ENCODE assay signal across 39 mouse cellular contexts in the genomic region with DNA sequence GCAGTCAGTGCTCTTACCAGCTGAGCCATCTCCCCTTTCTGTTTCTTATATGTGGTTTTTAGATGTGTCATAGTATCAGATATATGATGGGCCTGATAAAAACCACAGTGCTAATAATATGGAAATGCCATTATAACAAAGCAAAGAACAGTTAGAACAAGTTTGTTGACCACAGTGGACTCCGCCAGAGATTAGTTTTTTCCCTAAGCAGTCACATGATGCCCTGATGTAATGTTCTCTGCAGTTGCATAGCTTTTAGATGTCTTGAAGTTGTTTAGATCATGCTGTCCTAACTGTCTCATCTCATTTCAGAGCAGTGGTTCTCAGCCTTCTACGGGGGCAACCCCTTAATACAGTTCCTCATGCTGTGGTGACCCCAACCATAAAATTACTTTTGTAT. TPM values are rescaled to one million over a fixed set of nuclear protein-coding genes. Genes with fewer than 3 reads are reported as not detected.
DNase-seq lines count a peak whose midpoint lies in the region; ATAC-seq lines count a peak whose summit lies in the region.
"Had no signal": no experiment of that assay in that cellular context is flagged by ENCODE, and none has a peak within 500 bp of the region (broad histone marks: within the 10 kb centered on the region; RNA-seq: fewer than 3 reads in every experiment).

No protein-coding gene starts in this region.

- no peaks in the 10 kb centered on the region for H3K4me1 ChIP-seq in forebrain, embryonic 15.5 days
- no peaks in the 10 kb centered on the region for H3K4me1 ChIP-seq in forebrain, embryonic 11.5 days (replicated peaks; ENCODE audit: control insufficient read depth, insufficient read depth, low read length)
- no peaks in the 10 kb centered on the region for H3K4me1 ChIP-seq in kidney, embryonic 16.5 days (ENCODE audit: insufficient read depth, low read length)
- H3K4me1 ChIP-seq in kidney, embryonic 14.5 days (ENCODE audit: control insufficient read depth, insufficient read depth, low read length), result no peaks in the 10 kb centered on the region
- H3K4me1 ChIP-seq: embryonic facial prominence, embryonic 13.5 days; forebrain, embryonic 13.5 days; limb, embryonic 12.5 days; liver, embryonic 15.5 days; midbrain, embryonic 10.5 days; midbrain, embryonic 15.5 days had no signal

- no peak overlapping the region for H3K4me2 ChIP-seq in forebrain, embryonic 15.5 days (replicated peaks)
- H3K4me2 ChIP-seq in forebrain, embryonic 11.5 days (ENCODE audit: low read depth, low read length, severe bottlenecking), result no peak overlapping the region
- no peak overlapping the region for H3K4me2 ChIP-seq in kidney, embryonic 16.5 days (replicated peaks; ENCODE audit: low read depth, low read length)
- H3K4me2 ChIP-seq in kidney, embryonic 14.5 days (replicated peaks; ENCODE audit: low read depth, low read length), result no peak overlapping the region
- H3K4me2 ChIP-seq: embryonic facial prominence, embryonic 13.5 days; forebrain, embryonic 13.5 days; heart, embryonic 13.5 days; limb, embryonic 12.5 days; liver, embryonic 15.5 days; lung, embryonic 14.5 days; midbrain, embryonic 15.5 days had no signal

- H3K9me3 ChIP-seq in forebrain, embryonic 15.5 days, result no peaks in the 10 kb centered on the region
- no peaks in the 10 kb centered on the region for H3K9me3 ChIP-seq in forebrain, embryonic 11.5 days (ENCODE audit: control insufficient read depth, low read length)
- H3K9me3 ChIP-seq in kidney, embryonic 16.5 days (ENCODE audit: low read length), result no peaks in the 10 kb centered on the region
- H3K9me3 ChIP-seq in kidney, embryonic 14.5 days (ENCODE audit: control insufficient read depth, low read length), result no peaks in the 10 kb centered on the region
- H3K9me3 ChIP-seq: embryonic facial prominence, embryonic 13.5 days; heart, embryonic 13.5 days; limb, embryonic 12.5 days; liver, embryonic 15.5 days; midbrain, embryonic 10.5 days; midbrain, embryonic 15.5 days had no signal

- no peak overlapping the region for H3K4me3 ChIP-seq in forebrain, embryonic 15.5 days
- H3K4me3 ChIP-seq in forebrain, embryonic 11.5 days (ENCODE audit: low read depth, low read length), result no peak overlapping the region
- no peak overlapping the region for H3K4me3 ChIP-seq in kidney, embryonic 16.5 days (ENCODE audit: low read length)
- H3K4me3 ChIP-seq in kidney, embryonic 14.5 days (ENCODE audit: low read length), result no peak overlapping the region
- H3K4me3 ChIP-seq: embryonic facial prominence, embryonic 13.5 days; erythroblast, embryonic 14.5 days; forebrain, embryonic 13.5 days; heart, adult 2 months; heart, embryonic 13.5 days; left cerebral cortex, adult 2 months; limb, embryonic 12.5 days; liver, embryonic 15.5 days; midbrain, embryonic 10.5 days; midbrain, embryonic 15.5 days had no signal

- H3K27me3 ChIP-seq in forebrain, embryonic 15.5 days, result no peaks in the 10 kb centered on the region
- no peaks in the 10 kb centered on the region for H3K27me3 ChIP-seq in forebrain, embryonic 11.5 days (ENCODE audit: control insufficient read depth, insufficient read depth, low read length)
- no peaks in the 10 kb centered on the region for H3K27me3 ChIP-seq in kidney, embryonic 16.5 days (ENCODE audit: insufficient read depth, low read length)
- no peaks in the 10 kb centered on the region for H3K27me3 ChIP-seq in kidney, embryonic 14.5 days (ENCODE audit: control insufficient read depth, insufficient read depth, low read length)
- H3K27me3 ChIP-seq: embryonic facial prominence, embryonic 13.5 days; forebrain, embryonic 13.5 days; heart, embryonic 13.5 days; limb, embryonic 12.5 days; liver, embryonic 15.5 days; midbrain, embryonic 15.5 days had no signal

- peaks cover 24% of the 10 kb centered on the region for H3K36me3 ChIP-seq in forebrain, embryonic 15.5 days
- peaks cover 6% of the 10 kb centered on the region; the same call in 1 of the 2 replicates for H3K36me3 ChIP-seq in forebrain, embryonic 11.5 days (ENCODE audit: control insufficient read depth, insufficient read depth, low read length)
- H3K36me3 ChIP-seq in kidney, embryonic 16.5 days (ENCODE audit: insufficient read depth, low read length), result peaks cover 12% of the 10 kb centered on the region
- peaks cover 22% of the 10 kb centered on the region for H3K36me3 ChIP-seq in kidney, embryonic 14.5 days (ENCODE audit: control insufficient read depth, insufficient read depth, low read length)

- no peak overlapping the region for H3K27ac ChIP-seq in forebrain, embryonic 15.5 days (replicated peaks)
- H3K27ac ChIP-seq in forebrain, embryonic 11.5 days (ENCODE audit: low read depth, low read length), result no peak overlapping the region
- no peak overlapping the region for H3K27ac ChIP-seq in kidney, embryonic 16.5 days (ENCODE audit: low read length)
- H3K27ac ChIP-seq in kidney, embryonic 14.5 days (ENCODE audit: low read depth, low read length), result no peak overlapping the region
- H3K27ac ChIP-seq: embryonic facial prominence, embryonic 13.5 days; forebrain, embryonic 13.5 days; heart, adult 2 months; heart, embryonic 13.5 days; left cerebral cortex, adult 2 months; limb, embryonic 12.5 days; liver, embryonic 15.5 days; midbrain, embryonic 10.5 days; midbrain, embryonic 15.5 days had no signal

- ATAC-seq in forebrain, embryonic 15.5 days (replicated peaks), result 0 out of 2 replicates have a peak, but pooled peaks have one; percentile 6
- ATAC-seq in forebrain, embryonic 11.5 days (replicated peaks; ENCODE audit: low FRiP score), result no peak
- 0 out of 2 replicates have a peak, but pooled peaks have one; percentile 27 for ATAC-seq in kidney, embryonic 16.5 days (ENCODE audit: low FRiP score, low TSS enrichment)
- ATAC-seq in kidney, embryonic 14.5 days (ENCODE audit: low FRiP score, low TSS enrichment), result no peak
- no peak for ATAC-seq in inflammation-experienced regulatory T-cells, adult 6 months
- ATAC-seq: CD4-positive, CD25-positive, alpha-beta regulatory T cell, adult 4 months; forebrain, embryonic 13.5 days; midbrain, embryonic 15.5 days had no signal

- DNase-seq in forebrain, embryonic 11.5 days (ENCODE audit: low spot score), result no peak
- DNase-seq in adipocyte (ENCODE audit: low spot score), result peak; percentile 28
- no peak for DNase-seq in frontal cortex, adult 2 months (ENCODE audit: extremely low spot score in 1 of 2, low spot score in 1 of 2)
- no peak for DNase-seq in layer of hippocampus, postnatal 25 days (ENCODE audit: extremely low spot score in 1 of 2, low spot score in 1 of 2)
- DNase-seq: adrenal gland, postnatal 10 days; cerebellum, adult 11-12 months; cerebellum, postnatal 10 days; heart, adult 2 months; heart, postnatal 14 days; kidney, adult 18-20 months; layer of hippocampus, adult 9-11 months; lung, embryonic 14.5 days; lung, postnatal 14 days; right cerebral cortex, postnatal 4 days; thymus, adult 2 months; thymus, postnatal 36 days had no signal

- WGBS in forebrain, embryonic 15.5 days, result 95% methylated on average over 2 of the region's 2 CpGs
- WGBS in forebrain, embryonic 11.5 days, result 91% methylated on average over 2 of the region's 2 CpGs
- WGBS in kidney, embryonic 16.5 days, result 92% methylated on average over 2 of the region's 2 CpGs
- WGBS in kidney, embryonic 14.5 days, result 93% methylated on average over 2 of the region's 2 CpGs

- H3K9ac ChIP-seq in forebrain, embryonic 15.5 days (replicated peaks), result no peak overlapping the region
- no peak overlapping the region for H3K9ac ChIP-seq in forebrain, embryonic 11.5 days (ENCODE audit: low read length)
- no peak overlapping the region for H3K9ac ChIP-seq in kidney, embryonic 16.5 days (replicated peaks; ENCODE audit: low read length)
- H3K9ac ChIP-seq in kidney, embryonic 14.5 days (ENCODE audit: low read depth, low read length), result no peak overlapping the region
- H3K9ac ChIP-seq: embryonic facial prominence, embryonic 13.5 days; forebrain, embryonic 13.5 days; heart, embryonic 13.5 days; limb, embryonic 12.5 days; liver, embryonic 15.5 days; lung, embryonic 14.5 days; midbrain, embryonic 15.5 days had no signal

RNA-seq across cellular contexts. Expression of a gene that starts 24.7 kb away (rescaled TPM):
- 148 and 149 TPM in 2 replicates for polyA plus RNA-seq in forebrain, embryonic 15.5 days (2015; fragmentation: Nextera tagmentation; extraction: Ambion mirVana)
- 92.2 and 100 TPM in 2 replicates for polyA plus RNA-seq in forebrain, embryonic 11.5 days (2014; fragmentation: Nextera tagmentation; extraction: Ambion mirVana)
- polyA plus RNA-seq in kidney, embryonic 16.5 days (2015; fragmentation: Nextera tagmentation; extraction: Ambion mirVana), result 46.8 and 46.9 TPM in 2 replicates
- 33.3 and 55.0 TPM in 2 replicates for polyA plus RNA-seq in kidney, embryonic 14.5 days (2014; fragmentation: Nextera tagmentation; extraction: Ambion mirVana)
- 74.4 and 79.2 TPM in 2 replicates for polyA plus RNA-seq in frontal cortex, adult 2 months (2012; rRNA removed)
- 10 to 100 TPM; 11.1 to 20.6 (median 15.6) TPM for polyA plus RNA-seq in inflammation-experienced regulatory T-cells, adult 6 months (2017; shearing (Covaris generic))
- total RNA-seq in layer of hippocampus, postnatal 25 days (2021), result 10 to 100 TPM; 69.6 to 71.2 TPM

RNA-seq across cellular contexts. Expression of a gene that starts 25.0 kb away (rescaled TPM):
- polyA plus RNA-seq in forebrain, embryonic 15.5 days (2015; fragmentation: Nextera tagmentation; extraction: Ambion mirVana), result not detected in 2 replicates
- not detected in 2 replicates for polyA plus RNA-seq in forebrain, embryonic 11.5 days (2014; fragmentation: Nextera tagmentation; extraction: Ambion mirVana)
- not detected in 2 replicates for polyA plus RNA-seq in kidney, embryonic 16.5 days (2015; fragmentation: Nextera tagmentation; extraction: Ambion mirVana)
- not detected in 2 replicates for polyA plus RNA-seq in kidney, embryonic 14.5 days (2014; fragmentation: Nextera tagmentation; extraction: Ambion mirVana)
- polyA plus RNA-seq in frontal cortex, adult 2 months (2012; rRNA removed), result not detected in 2 replicates
- polyA plus RNA-seq in inflammation-experienced regulatory T-cells, adult 6 months (2017; shearing (Covaris generic)), result not detected
- total RNA-seq in layer of hippocampus, postnatal 25 days (2021), result not detected
- total RNA-seq: adrenal gland, postnatal 10 days; common myeloid progenitor, adult 5-6 weeks; gastrocnemius, adult 8-10 months; gastrocnemius, postnatal 4 days; heart, adult 2 months; heart, postnatal 14 days; left cerebral cortex, adult 2 months; left cerebral cortex, postnatal 25 days; liver, adult 2 months; neutrophil, adult 5-6 weeks had no signal
- polyA plus RNA-seq: CD4-positive, CD25-positive, alpha-beta regulatory T cell, adult 4 months; embryonic facial prominence, embryonic 13.5 days; erythroblast, embryonic 14.5 days; forebrain, embryonic 13.5 days; heart, adult 2 months; heart, embryonic 13.5 days; hindbrain, embryonic 11.5 days; limb, embryonic 12.5 days; liver, adult 2 months; liver, embryonic 15.5 days; lung, embryonic 14.5 days; midbrain, embryonic 10.5 days; midbrain, embryonic 15.5 days; neural tube, embryonic 11.5 days; spleen, adult 2 months; thymus, adult 2 months had no signal

RNA-seq across cellular contexts. Expression of a gene that starts 40.2 kb away (rescaled TPM):
- 110 and 114 TPM in 2 replicates for polyA plus RNA-seq in forebrain, embryonic 15.5 days (2015; fragmentation: Nextera tagmentation; extraction: Ambion mirVana)
- 122 and 127 TPM in 2 replicates for polyA plus RNA-seq in forebrain, embryonic 11.5 days (2014; fragmentation: Nextera tagmentation; extraction: Ambion mirVana)
- 95.7 and 96.1 TPM in 2 replicates for polyA plus RNA-seq in kidney, embryonic 16.5 days (2015; fragmentation: Nextera tagmentation; extraction: Ambion mirVana)
- polyA plus RNA-seq in kidney, embryonic 14.5 days (2014; fragmentation: Nextera tagmentation; extraction: Ambion mirVana), result 73.8 and 119 TPM in 2 replicates
- polyA plus RNA-seq in frontal cortex, adult 2 months (2012; rRNA removed), result 321 TPM in 2 replicates
- polyA plus RNA-seq in inflammation-experienced regulatory T-cells, adult 6 months (2017; shearing (Covaris generic)), result 10 to 100 TPM; 17.5 to 22.8 (median 19.6) TPM
- total RNA-seq in layer of hippocampus, postnatal 25 days (2021), result 100 to 1,000 TPM; 333 to 340 TPM

Comparison
In these comparisons a context has a peak if more than half of its experiments do, and no peak if none do; other contexts are left out.
1. ATAC-seq: peak in forebrain, embryonic 15.5 days (single experiment) and kidney, embryonic 16.5 days (single experiment); none in forebrain, embryonic 11.5 days (single experiment), kidney, embryonic 14.5 days (single experiment) and inflammation-experienced regulatory T-cells, adult 6 months (single experiment).